ENCODE assay signal across 24 mouse cellular contexts in genomic region chr14:86536341-86537027, GRCm38 (mm10).
DNase-seq lines count a peak whose midpoint lies in the region; ATAC-seq and TF ChIP-seq lines count a peak whose summit lies in the region.
"Had no signal": no experiment of that assay in that cellular context is flagged by ENCODE, and none has a peak within 500 bp of the region (broad histone marks: within the 10 kb centered on the region; RNA-seq: fewer than 3 reads in every experiment).

No protein-coding gene starts in this region.

- H3K9ac ChIP-seq in limb, embryonic 13.5 days: no peak overlapping the region
- H3K9ac ChIP-seq in embryonic facial prominence, embryonic 14.5 days (ENCODE audit: low read depth, low read length): no peak overlapping the region
- no peak overlapping the region for H3K9ac ChIP-seq in liver, embryonic 11.5 days (ENCODE audit: low read depth, low read length)
- H3K9ac ChIP-seq: embryonic facial prominence, embryonic 12.5 days; forebrain, embryonic 15.5 days; hindbrain, embryonic 12.5 days; hindbrain, embryonic 15.5 days had no signal

- H3K27me3 ChIP-seq in limb, embryonic 13.5 days: no peaks in the 10 kb centered on the region
- H3K27me3 ChIP-seq in limb, embryonic 10.5 days (ENCODE audit: low read depth, poor library complexity, severe bottlenecking): no peaks in the 10 kb centered on the region
- no peaks in the 10 kb centered on the region for H3K27me3 ChIP-seq in embryonic facial prominence, embryonic 14.5 days (replicated peaks; ENCODE audit: control insufficient read depth, insufficient read depth, low read length)
- no peaks in the 10 kb centered on the region for H3K27me3 ChIP-seq in myocyte (ENCODE audit: control insufficient read depth, insufficient read depth, insufficient read length)
- H3K27me3 ChIP-seq in liver, embryonic 11.5 days (replicated peaks; ENCODE audit: control insufficient read depth, insufficient read depth, low read length): no peaks in the 10 kb centered on the region
- H3K27me3 ChIP-seq: embryonic facial prominence, embryonic 12.5 days; forebrain, embryonic 15.5 days; hindbrain, embryonic 12.5 days; hindbrain, embryonic 15.5 days had no signal

- H3K9me3 ChIP-seq in limb, embryonic 13.5 days: no peaks in the 10 kb centered on the region
- no peaks in the 10 kb centered on the region for H3K9me3 ChIP-seq in limb, embryonic 10.5 days (replicated peaks)
- H3K9me3 ChIP-seq in embryonic facial prominence, embryonic 14.5 days (ENCODE audit: control insufficient read depth, low read length): no peaks in the 10 kb centered on the region
- no peaks in the 10 kb centered on the region for H3K9me3 ChIP-seq in liver, embryonic 11.5 days (ENCODE audit: control insufficient read depth, low read length)
- H3K9me3 ChIP-seq: embryonic facial prominence, embryonic 12.5 days; forebrain, embryonic 15.5 days; hindbrain, embryonic 12.5 days; hindbrain, embryonic 15.5 days had no signal

- no peak for DNase-seq in limb, embryonic 10.5 days (ENCODE audit: low spot score)
- DNase-seq in MN1 (ENCODE audit: low spot score): peak; percentile 20
- peak; percentile 61 for DNase-seq in embryonic facial prominence, embryonic 14.5 days (ENCODE audit: low spot score)
- no peak for DNase-seq in retina, embryonic 14.5 days (ENCODE audit: low spot score)
- no peak for DNase-seq in kidney, postnatal 4 days
- no peak for DNase-seq in liver, embryonic 11.5 days (ENCODE audit: low spot score)
- DNase-seq: adrenal gland, postnatal 10 days; adrenal gland, postnatal 36 days; cerebellum, adult 11 months; cerebellum, adult 2 months; cerebellum, adult 9-11 months; cerebellum, postnatal 36 days; embryo, embryonic 11 days; gastrocnemius, adult 2 months; gastrocnemius, postnatal 14 days; heart, adult 11 months had no signal

- H3K4me1 ChIP-seq in limb, embryonic 13.5 days: no peaks in the 10 kb centered on the region
- no peaks in the 10 kb centered on the region for H3K4me1 ChIP-seq in limb, embryonic 10.5 days
- H3K4me1 ChIP-seq in embryonic facial prominence, embryonic 14.5 days (ENCODE audit: control insufficient read depth, insufficient read depth, low read length): no peaks in the 10 kb centered on the region
- H3K4me1 ChIP-seq in liver, embryonic 11.5 days (replicated peaks; ENCODE audit: control insufficient read depth, insufficient read depth, low read length): no peaks in the 10 kb centered on the region
- H3K4me1 ChIP-seq: embryonic facial prominence, embryonic 12.5 days; forebrain, embryonic 15.5 days; hindbrain, embryonic 12.5 days; hindbrain, embryonic 15.5 days had no signal

- ATAC-seq in limb, embryonic 13.5 days (ENCODE audit: low FRiP score, low read depth): peak; percentile 51; the same call in 1 of the 2 replicates
- ATAC-seq in embryonic facial prominence, embryonic 14.5 days (ENCODE audit: low read depth): peak; percentile 82
- ATAC-seq in liver, embryonic 11.5 days (replicated peaks; ENCODE audit: low FRiP score): no peak
- ATAC-seq: forebrain, embryonic 15.5 days; Patski had no signal

- H3K79me2 ChIP-seq in myocyte (ENCODE audit: control insufficient read depth, insufficient read depth): no peaks in the 10 kb centered on the region

- H3K4me2 ChIP-seq in limb, embryonic 13.5 days (replicated peaks): no peak overlapping the region
- H3K4me2 ChIP-seq in embryonic facial prominence, embryonic 14.5 days (ENCODE audit: low read depth, low read length): no peak overlapping the region
- peak overlapping the region; percentile 44 for H3K4me2 ChIP-seq in myocyte (ENCODE audit: low read depth)
- H3K4me2 ChIP-seq in liver, embryonic 11.5 days: no peak overlapping the region
- H3K4me2 ChIP-seq: embryonic facial prominence, embryonic 12.5 days; forebrain, embryonic 15.5 days; heart, embryonic 11.5 days; hindbrain, embryonic 12.5 days; hindbrain, embryonic 15.5 days had no signal

- H3K27ac ChIP-seq in limb, embryonic 13.5 days: no peak overlapping the region
- H3K27ac ChIP-seq in limb, embryonic 10.5 days: no peak overlapping the region
- no peak overlapping the region for H3K27ac ChIP-seq in embryonic facial prominence, embryonic 14.5 days (replicated peaks; ENCODE audit: low read depth, low read length)
- no peak overlapping the region for H3K27ac ChIP-seq in liver, embryonic 11.5 days (ENCODE audit: low read depth, low read length)
- H3K27ac ChIP-seq: embryonic facial prominence, embryonic 12.5 days; forebrain, embryonic 15.5 days; gastrocnemius, adult 2 months; hindbrain, embryonic 12.5 days; hindbrain, embryonic 15.5 days had no signal

- no peak overlapping the region for H3K4me3 ChIP-seq in limb, embryonic 13.5 days
- H3K4me3 ChIP-seq in limb, embryonic 10.5 days: no peak overlapping the region
- no peak overlapping the region for H3K4me3 ChIP-seq in embryonic facial prominence, embryonic 14.5 days (ENCODE audit: low read depth, low read length)
- H3K4me3 ChIP-seq in myocyte: no peak overlapping the region
- H3K4me3 ChIP-seq in liver, embryonic 11.5 days (ENCODE audit: low read depth, low read length): no peak overlapping the region
- H3K4me3 ChIP-seq: embryonic facial prominence, embryonic 12.5 days; forebrain, embryonic 15.5 days; gastrocnemius, adult 2 months; hindbrain, embryonic 12.5 days; hindbrain, embryonic 15.5 days had no signal

- no peaks in the 10 kb centered on the region for H3K36me3 ChIP-seq in limb, embryonic 13.5 days
- no peaks in the 10 kb centered on the region for H3K36me3 ChIP-seq in limb, embryonic 10.5 days
- no peaks in the 10 kb centered on the region for H3K36me3 ChIP-seq in embryonic facial prominence, embryonic 14.5 days (ENCODE audit: control insufficient read depth, insufficient read depth, low read length)
- no peaks in the 10 kb centered on the region for H3K36me3 ChIP-seq in myocyte (ENCODE audit: control insufficient read depth, insufficient read depth)
- no peaks in the 10 kb centered on the region for H3K36me3 ChIP-seq in liver, embryonic 11.5 days (ENCODE audit: control insufficient read depth, insufficient read depth, low read length)
- H3K36me3 ChIP-seq: embryonic facial prominence, embryonic 12.5 days; forebrain, embryonic 15.5 days; hindbrain, embryonic 12.5 days; hindbrain, embryonic 15.5 days had no signal

- 53% methylated on average over 1 of the region's 1 CpGs for WGBS in limb, embryonic 13.5 days
- WGBS in limb, embryonic 10.5 days: 90% methylated on average over 1 of the region's 1 CpGs
- WGBS in embryonic facial prominence, embryonic 14.5 days: 55% methylated on average over 1 of the region's 1 CpGs
- WGBS in liver, embryonic 11.5 days: 91% methylated on average over 1 of the region's 1 CpGs

- TF ChIP-seq POLR2A in myocyte (IDR thresholded peaks at IDR 0.05; ENCODE audit: insufficient read length, low read depth): no peak

- H3ac ChIP-seq in myocyte (ENCODE audit: control insufficient read depth, insufficient read length): no peak overlapping the region

TF ChIP-seq in myocyte, 11 proteins besides CTCF, POLR2A, EP300 and RAD21:
- TF ChIP-seq TCF3 (IDR thresholded peaks at IDR 0.05; ENCODE audit: insufficient read length, low read depth): peak; percentile 69
- no peak for TF ChIP-seq E2F4 (IDR thresholded peaks at IDR 0.05; ENCODE audit: insufficient read depth)
- TF ChIP-seq MYOD1 (IDR thresholded peaks at IDR 0.05; ENCODE audit: control insufficient read depth in 1 of 3, insufficient read length in 2 of 3, low read depth in 2 of 3): peak; percentile 62 to 94 (median 87)
- TF ChIP-seq MAX (IDR thresholded peaks at IDR 0.05; ENCODE audit: low read depth): no peak
- TF ChIP-seq POLR2AphosphoS2 (IDR thresholded peaks at IDR 0.05; ENCODE audit: insufficient read length, low read depth): no peak
- TF ChIP-seq CEBPB (IDR thresholded peaks at IDR 0.05; ENCODE audit: insufficient read depth, poor library complexity, severe bottlenecking): no peak
- no peak for TF ChIP-seq REST (IDR thresholded peaks at IDR 0.05; ENCODE audit: insufficient read depth, insufficient read length)
- peak in 2 of 3 experiments; percentile 42 to 83 for TF ChIP-seq MYOG (IDR thresholded peaks at IDR 0.05; ENCODE audit: control insufficient read depth in 1 of 3, insufficient read depth in 1 of 3, insufficient read length in 2 of 3, low read depth in 2 of 3)
- TF ChIP-seq TCF12 (IDR thresholded peaks at IDR 0.05; ENCODE audit: insufficient read depth, poor library complexity, severe bottlenecking): peak; percentile 86

Comparison
In these comparisons a context has a peak if more than half of its experiments do, and no peak if none do; other contexts are left out.
1. DNase-seq: peak in MN1 (single experiment) and embryonic facial prominence, embryonic 14.5 days (single experiment); none in limb, embryonic 10.5 days (single experiment), retina, embryonic 14.5 days (single experiment), kidney, postnatal 4 days (0 of 2) and liver, embryonic 11.5 days (single experiment).